Mouse (Mus musculus): Measurements from ENCODE around the gene Xcr1.

Xcr1 gene

DNA sequence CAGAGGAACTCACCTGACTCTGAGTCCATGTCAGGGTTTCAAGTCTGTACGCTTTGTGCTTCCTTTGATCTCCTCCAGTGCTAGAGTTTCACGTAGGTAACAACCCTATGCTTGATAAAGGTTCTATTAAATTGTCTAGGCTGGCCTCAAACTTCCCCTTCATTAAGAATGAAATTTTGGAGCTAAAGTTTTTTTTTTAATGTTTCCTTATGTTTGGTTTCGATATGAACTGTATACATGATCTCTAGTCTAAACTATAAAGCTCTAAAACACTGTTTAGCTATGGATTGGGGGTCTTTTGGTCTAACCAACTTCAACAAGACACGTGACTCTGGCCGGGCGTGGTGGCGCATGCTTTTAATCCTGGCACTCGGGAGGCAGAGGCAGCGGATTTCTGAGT is at the start of gene Xcr1:
Gene Xcr1, minus strand, starts transcription at position 101 of the 400 bp plus-strand sequence.
- no peak for DNase-seq (ENCODE audit: low read depth, low spot score)

DNA sequence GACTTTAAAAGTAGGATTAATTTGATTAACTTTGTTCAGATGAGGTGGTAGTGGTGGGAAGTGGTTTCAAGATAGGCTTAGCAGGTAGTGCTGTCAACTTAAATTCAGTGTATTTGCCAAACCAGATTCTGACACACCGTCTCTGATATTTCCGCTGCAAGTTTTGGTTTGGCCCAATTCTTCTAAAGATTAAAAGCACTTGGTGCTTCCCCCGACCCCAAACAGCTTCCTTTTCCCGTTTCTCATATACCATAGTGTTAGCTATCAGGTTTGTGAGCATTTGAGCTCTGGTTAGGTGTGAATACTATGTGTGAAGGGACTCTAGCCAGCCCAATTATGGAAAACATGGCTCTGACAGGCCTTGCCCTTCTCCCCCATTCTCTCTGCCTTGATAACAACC is 10.2 kb upstream of the Xcr1 start:
- DNase-seq (ENCODE audit: low read depth, low spot score), result no peak

DNA sequence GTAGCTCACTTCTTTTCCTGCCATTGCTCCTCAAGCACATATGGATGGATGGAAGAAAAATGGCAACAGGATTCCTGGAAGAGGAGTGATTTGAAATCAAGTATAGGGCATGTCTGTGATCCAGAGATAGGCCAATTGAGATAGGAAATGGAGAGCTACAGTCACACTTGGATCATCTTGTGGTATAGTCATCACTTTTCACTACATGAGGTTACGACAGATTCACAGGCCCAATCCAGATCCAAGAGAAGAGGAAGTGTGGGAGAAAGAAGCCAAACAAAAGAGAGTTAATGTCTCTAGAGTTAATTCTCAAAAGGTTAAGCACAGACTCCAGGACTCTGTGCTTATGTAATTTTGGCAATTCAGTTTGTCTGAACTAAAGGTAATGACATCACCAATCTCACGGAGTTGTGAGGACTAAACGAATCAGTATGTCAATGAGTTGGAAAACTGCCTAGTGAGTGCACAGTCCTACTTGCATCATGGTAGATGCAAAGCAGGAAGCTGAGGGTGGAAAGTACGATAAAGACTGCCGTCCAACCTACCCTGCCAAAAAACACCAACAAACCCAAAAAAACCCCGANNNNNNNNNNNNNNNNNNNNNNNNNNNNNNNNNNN is 7.4 kb upstream of the Xcr1 start:
- DNase-seq (ENCODE audit: low read depth, low spot score), result no peak

DNA sequence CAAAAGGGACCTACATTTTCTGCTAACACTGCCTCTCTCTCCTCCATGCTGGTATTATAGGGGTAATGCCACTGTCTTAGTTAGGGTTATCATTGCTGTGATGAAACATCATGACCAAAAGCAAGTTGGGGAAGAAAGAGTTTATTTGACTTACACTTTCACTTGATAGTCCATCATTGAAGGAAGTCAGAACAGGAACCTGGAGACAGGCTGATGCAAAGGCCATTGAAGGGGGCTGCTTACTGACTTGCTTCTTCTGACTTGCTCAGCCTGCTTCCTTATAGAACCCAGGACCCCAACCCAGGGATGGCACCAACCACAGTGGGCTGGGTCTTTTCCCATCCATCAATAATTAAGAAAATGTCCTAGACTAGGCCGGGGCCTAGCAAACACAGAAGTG is 1.8 kb upstream of the Xcr1 start:
- no peak for DNase-seq (ENCODE audit: low read depth, low spot score)

DNA sequence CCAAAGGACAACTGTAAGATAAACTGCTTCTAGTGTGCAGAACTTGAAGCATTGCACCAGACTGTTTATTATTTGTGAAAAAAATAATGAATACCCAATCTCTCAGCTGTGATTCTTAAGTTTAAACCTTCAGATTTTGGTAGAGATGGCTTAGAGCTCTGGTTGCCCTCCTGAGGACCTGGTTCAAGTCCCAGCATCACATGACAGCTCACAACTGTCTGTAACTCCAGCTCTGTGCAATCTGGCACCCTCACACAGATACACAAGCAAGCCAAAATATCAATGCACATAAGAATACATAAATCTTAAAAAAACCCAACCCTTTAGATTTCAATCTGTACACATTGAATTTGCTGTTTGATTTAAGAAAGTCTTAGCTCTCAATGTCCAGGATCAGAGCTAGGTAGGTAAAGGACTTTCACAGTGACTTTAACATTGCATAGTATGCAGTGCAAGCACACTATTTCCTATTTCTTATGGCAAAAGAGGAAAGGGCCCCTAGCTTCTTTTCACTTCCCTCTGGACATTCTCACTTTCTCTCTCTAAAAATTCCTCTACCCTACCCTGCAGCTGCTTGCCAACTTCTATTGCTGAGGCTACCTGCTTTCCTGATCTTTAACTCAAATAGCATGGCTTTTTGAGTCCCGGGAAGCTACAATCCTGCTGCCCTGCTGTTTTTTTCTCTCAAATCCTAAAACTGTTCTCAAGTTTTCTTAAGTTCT is 1.2 kb upstream of the Xcr1 start:
- peak; percentile 78 for DNase-seq (ENCODE audit: low read depth, low spot score)

DNA sequence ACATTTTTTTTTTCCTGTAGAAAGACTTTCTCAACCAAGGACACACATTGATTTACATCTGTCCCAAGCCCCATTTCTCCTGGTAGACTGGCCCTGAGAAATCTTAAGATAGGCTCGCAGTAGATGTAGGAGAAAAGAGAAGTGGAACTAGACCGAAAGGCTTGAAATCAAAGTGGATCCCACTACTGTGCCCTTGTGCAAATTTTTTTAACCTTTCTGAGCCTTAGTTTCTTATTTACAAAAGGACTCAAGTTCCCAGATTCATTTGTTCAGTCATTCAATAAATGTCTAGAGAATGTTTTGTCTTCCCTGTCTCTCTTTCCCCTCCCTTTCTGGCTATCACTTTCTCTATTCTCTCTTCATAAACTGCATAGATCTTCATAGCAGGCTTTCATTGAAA is 5.0 kb downstream of the Xcr1 start:
- peak; percentile 55 for DNase-seq (ENCODE audit: low read depth, low spot score)

DNA sequence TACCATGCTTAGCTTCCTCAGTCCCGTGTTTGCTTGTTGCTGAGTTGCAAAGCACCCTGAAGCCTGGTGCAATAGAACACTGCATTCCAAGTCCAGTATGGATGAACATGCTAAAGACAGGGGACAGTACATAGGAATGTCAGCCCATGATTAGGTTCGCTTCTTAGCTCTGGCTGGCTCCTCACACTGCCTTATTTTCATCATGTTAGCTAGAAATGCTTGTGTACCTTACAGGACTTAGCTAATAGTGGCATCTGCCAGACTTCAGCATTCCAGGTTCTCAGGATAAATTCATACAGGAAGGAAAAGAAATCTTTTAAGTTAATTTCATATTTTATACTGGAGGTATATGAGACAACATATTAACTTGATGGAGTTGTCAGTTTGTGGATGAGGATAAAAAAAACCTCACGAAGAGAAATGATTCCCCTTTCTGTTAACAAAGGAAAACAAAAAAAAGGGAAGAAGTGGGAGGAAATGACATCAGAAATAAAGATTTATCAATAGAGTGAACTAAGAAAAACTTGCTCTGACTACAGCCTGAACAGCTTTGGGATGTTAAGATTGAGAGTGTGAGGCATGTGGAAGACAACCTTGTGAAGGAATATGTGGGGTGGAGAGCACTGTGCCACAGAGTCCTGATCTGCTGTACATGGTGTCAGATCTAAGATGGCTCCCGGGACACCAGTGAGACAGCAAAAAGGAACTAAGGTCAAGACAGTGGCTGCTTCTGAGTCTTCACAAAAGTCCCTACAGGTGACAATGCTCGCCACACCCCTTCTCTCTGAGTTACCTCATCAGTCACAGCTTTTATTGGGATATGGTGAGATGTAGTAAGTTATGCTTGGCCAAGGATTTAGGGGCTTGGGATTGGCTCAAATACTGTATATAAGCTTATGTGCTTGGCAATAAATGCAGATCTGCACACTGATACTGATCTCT is 9.1 kb downstream of the Xcr1 start:
- peak; percentile 43 for DNase-seq (ENCODE audit: low read depth, low spot score)

DNA sequence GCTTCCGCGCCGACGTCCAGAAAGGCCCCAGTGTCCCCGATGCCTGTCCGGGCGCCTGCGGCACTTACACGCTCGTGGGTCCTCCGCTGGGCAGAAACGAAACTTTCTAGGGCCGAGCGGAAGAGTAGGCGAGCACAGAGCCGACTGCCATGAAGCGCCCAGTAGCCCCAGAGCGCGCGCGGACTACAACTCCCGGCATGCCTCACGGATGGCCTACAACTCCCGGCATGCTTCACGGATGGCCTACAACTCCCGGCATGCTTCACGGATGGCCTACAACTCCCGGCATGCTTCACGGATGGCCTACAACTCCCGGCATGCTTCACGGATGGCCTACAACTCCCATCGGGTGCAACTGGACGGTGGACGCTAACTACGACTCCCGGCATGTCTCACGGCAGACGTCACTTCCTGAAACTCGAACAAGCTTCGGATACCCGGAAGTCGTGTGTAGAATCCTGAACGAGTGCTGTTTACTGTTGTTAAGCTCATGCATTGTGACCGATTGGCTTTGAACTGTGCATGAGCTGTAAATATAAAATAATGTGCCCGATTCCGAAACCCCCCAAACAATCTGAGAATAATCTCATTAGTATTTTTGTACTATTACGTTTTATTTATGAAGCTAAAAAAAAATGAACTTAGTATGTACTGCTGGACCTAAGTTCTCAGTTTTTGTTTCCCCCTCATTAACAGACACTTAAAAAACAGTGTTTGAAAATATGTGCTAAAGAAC is 9.9 kb downstream of the Xcr1 start, which contains the start of gene Fyco1:
Gene Fyco1, minus strand, starts transcription at position 187 of the 736 bp plus-strand sequence.
- DNase-seq (ENCODE audit: low read depth, low spot score), result peak; percentile 95

DNA sequence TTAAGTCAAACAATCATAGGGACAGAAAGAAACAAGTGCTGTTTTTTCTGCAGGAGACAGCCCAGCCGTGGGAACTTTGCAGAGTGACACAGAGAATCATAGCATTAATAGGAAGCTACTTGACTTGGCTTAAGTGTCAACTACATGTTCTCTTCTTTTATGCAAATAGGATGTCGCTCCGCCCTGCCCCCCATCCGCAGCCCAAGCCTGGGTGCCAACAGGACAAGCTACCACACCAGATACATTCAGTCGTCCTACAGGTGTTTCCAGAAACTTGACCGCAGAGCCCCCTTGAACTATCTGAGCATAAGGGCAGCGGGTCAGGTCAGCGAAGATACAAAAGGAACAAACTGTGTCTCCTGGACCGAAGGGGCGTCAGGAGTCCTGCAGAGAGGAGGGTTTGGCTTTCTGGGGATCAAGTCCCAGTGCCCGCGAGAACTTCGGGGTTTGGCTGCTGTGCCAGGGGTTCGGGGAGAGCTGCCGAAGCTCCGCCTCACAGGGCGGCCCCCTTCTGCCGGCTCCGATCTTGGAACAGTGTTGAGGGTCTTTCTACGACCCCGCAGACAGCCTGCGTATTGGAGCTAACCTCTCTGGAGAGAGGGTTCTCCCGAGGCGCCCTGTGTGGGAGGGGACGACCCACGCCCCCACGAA is 10.6 kb downstream of the Xcr1 start:
- DNase-seq (ENCODE audit: low read depth, low spot score), result peak; percentile 98

DNA sequence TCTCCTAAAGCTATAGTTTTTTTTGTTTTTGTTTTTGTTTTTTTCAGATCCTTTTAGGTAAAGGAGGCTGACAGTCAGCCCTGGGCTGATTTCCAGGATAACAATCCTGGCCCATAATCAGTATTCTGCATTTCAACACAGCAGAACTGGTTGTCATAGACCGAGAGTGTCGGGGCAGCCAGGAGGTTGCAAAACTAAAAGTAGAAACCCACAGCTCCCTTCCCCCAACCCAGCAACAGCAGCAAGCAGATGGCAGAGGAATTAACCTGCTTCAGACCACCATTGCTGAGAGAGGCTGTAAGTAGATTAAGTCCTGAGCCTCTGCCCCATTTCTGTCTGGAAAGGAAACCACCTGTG is 11.1 kb downstream of the Xcr1 start:
- no peak for DNase-seq (ENCODE audit: low read depth, low spot score)

DNA sequence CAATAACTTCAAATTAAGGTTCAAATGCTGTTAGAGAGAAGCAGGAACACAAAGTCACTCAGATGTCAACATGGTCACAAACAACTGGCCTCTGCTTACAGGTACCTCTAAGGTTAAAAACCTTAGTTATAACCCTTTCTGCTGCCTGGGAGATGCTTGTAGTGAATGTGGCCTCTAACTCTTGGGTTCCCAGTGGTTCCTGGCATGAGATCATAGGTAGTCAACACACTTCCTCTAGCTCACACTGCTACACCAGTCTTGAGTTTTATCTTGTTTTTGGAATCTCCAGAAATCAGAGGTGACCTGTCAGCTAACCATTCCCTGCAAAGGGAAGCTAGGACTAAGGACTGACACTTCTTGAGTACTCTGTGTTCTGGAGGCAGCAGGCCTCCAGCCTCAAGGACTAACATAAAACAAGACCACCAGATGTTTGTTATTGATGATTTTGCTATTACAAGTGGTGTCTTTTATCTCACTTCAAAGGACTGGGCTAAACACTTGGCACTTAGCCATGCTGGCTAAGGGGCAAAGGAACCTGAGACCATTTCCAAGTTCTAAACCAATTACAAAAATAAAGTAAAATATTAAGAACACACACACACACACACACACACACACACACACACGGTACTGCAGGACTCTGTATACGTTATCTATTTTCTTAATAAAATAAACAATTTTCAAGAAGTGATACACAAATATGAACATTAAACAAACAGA is 11.7 kb downstream of the Xcr1 start:
- DNase-seq (ENCODE audit: low read depth, low spot score), result peak; percentile 50

DNA sequence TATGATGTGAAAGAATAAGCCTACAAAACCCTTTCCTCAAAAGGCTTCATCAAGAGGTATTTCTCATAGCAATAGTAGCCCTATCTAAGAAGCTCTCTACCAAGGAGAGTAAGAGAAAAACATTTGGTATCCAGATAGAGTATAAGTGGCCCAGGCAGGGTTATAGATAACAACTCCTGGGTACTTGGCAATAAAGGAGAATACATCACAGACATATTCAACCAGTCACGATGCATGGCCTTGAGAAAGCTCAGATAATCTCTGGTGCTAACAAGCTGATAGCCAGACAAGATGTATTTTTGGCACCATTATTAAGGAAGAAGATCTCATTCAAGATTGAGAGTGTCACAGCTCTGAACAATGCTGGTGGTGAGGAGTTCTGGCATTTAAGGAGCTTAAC is 15.3 kb downstream of the Xcr1 start:
- no peak for DNase-seq (ENCODE audit: low read depth, low spot score)

DNA sequence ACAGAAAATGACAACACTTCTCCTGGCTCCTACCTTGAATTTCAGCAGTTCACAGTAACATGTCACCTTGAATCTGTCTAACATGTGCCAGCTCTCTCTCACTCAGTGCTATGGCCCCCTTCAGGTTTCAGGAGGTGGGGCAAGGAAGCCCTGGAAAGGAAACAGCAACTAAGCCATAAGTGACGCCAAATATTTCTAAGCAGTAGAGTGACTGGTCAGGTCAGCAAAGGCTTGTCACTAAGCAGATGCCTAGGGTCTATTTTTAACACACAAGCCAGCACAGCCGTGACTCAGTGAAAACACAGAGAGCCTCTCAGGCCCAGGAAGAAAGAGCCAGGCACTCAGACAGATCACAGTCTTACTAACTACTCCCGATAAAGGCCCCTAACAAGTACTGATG is 16.7 kb downstream of the Xcr1 start:
- peak; percentile 45 for DNase-seq (ENCODE audit: low read depth, low spot score)

DNA sequence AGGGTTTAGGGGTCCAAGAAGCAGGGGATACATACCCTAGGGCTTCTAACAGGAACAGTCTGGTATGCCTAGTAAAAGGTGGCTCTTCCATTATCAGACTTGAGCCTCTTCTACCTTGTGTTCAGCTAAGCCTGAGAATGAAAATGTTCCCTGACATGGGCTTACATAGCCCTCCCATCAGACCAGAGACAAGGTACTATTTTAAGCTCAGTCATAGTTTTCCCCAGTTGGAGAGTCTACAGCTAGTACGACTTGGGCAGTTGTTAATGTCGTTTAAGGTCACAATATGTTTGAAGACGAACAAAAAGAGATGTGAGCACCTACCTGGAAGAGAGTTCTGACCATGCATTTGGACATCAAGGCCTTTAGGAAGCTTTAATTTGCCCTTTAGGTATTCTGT is 17.4 kb downstream of the Xcr1 start:
- DNase-seq (ENCODE audit: low read depth, low spot score), result no peak

DNA sequence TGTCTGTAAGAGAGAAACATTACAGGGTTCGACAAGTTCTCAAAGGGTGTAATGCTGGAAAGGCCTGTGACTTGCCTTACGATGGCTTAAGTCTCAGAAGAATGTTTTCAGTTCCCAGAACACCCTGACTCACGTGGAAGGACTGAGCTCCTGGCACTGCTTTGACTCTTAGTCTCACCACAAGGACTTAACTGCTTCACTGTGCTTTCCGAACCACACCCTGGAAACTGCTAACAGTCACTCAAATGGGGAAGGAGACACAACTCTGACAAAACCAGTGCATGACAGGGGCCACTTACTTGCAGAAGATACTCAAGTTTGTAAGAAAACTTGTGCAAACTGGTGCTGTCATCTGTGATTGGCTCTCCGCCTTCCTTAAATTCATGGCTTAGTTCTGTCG is 21.6 kb downstream of the Xcr1 start:
- no peak for DNase-seq (ENCODE audit: low read depth, low spot score)

DNA sequence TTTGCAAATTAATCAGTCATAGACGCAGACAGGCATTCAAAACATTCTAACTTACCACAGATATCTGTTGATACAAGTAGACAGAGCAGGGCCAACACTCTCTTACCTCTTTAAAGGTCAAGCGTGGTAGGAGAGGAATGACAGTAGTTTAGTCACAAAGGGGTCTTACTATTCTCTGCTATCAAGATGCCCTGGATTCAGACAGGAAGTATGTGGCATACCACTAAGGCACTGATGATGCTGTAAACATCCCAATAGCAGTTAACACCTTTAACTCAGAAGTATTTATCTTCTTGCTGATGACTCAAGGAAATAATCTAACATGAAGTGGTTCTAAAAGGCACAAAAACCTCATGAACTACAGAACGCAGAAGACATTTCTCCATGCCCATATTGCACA is 26.0 kb downstream of the Xcr1 start:
- no peak for DNase-seq (ENCODE audit: low read depth, low spot score)

DNA sequence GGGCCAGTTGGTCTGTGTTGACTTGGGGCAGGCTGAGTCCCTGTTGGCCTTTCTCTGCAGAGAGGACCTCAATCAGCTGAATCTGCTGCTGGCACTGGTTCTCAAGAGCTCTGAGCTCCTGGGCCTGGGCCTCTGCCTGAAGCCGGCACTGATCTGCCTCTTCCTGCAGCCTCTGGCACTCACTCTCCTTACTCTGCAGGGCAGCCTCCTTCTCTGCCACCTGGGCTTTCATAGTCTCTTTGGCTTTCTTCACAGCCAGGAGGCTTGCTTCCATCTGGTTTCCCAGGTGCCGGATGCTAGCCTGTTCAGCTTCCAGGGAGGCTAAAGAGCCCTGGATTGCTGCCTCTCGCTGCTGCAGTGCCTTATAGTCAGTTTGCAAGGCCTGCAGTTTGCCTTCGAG is 32.9 kb downstream of the Xcr1 start:
- no peak for DNase-seq (ENCODE audit: low read depth, low spot score)

DNA sequence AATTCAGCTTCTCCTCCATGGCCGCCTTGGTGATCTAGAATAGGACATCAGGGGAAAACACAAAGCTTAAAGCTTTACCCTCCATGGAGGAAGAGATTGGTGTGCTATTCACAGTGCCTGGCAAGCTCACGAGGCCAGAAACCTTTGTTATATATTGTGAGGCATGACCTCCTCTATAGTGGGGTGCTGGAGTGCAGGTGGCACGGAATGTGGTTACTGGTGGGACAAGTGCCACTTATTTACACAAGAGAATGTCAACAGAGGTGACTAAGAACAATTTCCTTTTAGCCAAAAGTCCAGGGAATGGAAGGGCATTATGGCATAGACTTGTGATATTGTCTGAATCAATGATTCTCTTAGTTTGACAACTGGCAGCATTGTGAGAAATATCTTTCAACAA is 35.2 kb downstream of the Xcr1 start:
- no peak for DNase-seq (ENCODE audit: low read depth, low spot score)

DNA sequence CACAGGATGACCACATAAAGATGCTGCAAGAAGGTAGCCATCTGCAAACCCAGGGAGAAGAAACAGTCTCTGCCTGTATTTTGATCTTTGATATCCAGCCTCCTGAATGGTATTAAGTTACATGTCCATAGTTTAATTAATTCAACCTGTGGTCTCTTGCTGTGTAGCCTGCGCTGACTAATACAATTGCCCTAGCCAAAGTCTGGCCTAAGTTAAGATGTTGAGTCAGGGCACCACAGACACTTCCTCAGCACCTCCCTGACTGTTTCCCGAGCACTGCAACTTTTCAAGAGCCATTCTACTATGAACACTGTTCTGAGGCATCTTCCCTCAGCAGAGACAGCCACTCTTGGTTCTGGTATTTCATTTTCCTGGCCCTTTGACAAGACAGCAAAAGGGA is 43.2 kb downstream of the Xcr1 start:
- DNase-seq (ENCODE audit: low read depth, low spot score), result no peak

DNA sequence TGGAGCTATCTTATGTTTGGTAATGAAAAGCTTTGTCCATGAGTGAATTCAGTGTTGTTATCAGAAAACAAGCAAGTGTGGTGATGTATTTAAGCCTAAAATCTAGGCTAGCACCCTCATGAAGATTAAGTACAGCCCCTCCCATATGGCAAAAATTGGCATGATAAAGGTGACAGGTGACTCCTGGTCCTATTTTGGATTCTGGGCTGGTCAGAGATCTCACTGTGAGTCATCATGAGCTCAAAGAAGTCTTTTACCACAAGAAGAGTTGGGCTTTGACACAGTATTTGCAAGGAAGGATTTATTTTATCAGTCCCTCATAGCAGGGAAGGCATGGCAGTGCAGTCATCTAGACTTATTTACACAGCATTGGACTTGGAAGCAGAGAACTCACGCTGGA is 45.8 kb downstream of the Xcr1 start:
- no peak for DNase-seq (ENCODE audit: low read depth, low spot score)

DNA sequence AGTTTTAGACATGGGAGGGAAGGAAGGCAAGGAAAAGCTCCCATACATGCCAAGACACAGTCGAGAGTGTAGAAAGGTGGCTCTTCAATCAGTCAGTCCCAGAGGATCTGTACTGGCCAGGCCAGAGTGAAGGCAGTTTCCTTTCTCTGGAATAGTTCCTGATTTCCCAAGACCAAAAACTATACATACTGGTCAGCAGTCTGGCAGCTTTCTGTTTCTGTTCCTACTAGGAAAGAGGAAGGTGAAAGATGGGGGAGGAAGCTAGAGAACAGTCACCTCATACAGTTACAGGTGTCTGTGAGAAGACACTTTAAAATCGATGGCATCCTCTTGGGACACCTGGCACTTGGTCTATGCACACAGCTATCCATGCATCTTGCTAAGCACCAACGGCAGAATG is 46.4 kb downstream of the Xcr1 start:
- DNase-seq (ENCODE audit: low read depth, low spot score), result peak; percentile 26

Data from A20 (cell line).